ENCODE assay signal across 17 mouse cellular contexts in the genomic region with DNA sequence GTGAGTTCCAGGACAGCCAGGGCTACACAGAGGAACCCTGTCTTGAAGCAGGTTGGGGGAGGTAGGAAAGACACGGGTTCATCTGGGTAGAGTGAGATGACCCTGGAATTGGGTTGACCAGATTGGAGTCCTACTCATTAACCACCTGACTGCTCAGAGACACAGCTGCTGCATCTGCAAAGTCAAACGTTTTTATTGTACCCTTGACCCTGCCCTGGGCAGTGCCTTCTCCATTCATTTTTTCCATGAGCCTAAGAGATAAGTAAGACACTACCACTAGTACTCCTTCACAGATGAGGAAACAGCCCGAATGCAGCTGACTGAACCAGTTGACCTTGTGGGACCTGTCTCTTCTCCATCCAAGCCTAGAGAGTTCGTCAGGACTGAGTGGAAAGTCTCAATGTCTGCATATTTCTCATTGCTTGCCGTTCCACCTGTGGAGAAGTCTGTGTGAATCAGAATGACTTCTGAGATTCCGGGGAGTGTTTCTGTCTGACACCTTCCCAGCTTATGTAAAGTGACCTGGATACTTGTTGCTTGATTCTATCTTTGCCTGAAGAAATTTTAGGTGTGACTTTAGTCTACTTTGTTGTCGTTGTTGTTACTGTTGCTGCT.
"Had no signal": no experiment of that assay in that cellular context is flagged by ENCODE, and none has a peak within 500 bp of the region (broad histone marks: within the 10 kb centered on the region; RNA-seq: fewer than 3 reads in every experiment).

No protein-coding gene starts in this region.

- ATAC-seq: inflammation-experienced regulatory T-cells, adult 6 months; intestine, embryonic 16.5 days had no signal

- DNase-seq: layer of hippocampus, adult 9-11 months; liver, embryonic 13.5 days; lung, adult 2 months; lung, postnatal 14 days; lung, postnatal 4 days; midbrain, embryonic 14.5 days; right cerebral cortex, adult 18-20 months; right cerebral cortex, postnatal 14 days; right cerebral cortex, postnatal 4 days; spleen, adult 18-20 months; thymus, adult 2 months; thymus, postnatal 14 days; thymus, postnatal 4 days had no signal

- H3K27ac ChIP-seq: layer of hippocampus, adult 2 months; left cerebral cortex, adult 2 months; liver, embryonic 13.5 days had no signal

- H3K27me3 ChIP-seq: liver, embryonic 13.5 days had no signal

- H3K4me3 ChIP-seq: layer of hippocampus, adult 2 months; left cerebral cortex, adult 2 months; liver, embryonic 13.5 days had no signal

- H3K4me1 ChIP-seq: liver, embryonic 13.5 days had no signal

- H3K36me3 ChIP-seq: liver, embryonic 13.5 days had no signal
